ENCODE assay signal across 11 mouse cellular contexts in the genomic region with DNA sequence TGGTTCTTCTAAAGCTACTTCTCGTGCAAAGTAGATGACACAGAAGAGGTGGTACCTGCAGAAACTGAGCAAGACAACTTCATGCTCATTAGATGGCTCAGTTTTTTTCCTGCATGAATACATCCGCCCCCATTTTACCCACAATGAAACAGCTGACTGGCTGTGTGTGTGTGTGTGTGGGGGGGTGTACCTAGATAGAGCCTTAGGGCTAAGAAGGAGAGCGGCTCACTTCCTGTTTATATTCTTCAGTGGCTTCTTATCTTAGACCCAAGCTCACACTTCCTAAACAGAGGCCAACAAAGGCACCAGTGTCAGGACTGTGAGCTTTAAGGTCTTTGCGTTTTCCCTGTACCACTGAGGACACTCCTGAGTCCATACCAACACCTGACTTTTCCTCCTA. TPM values are rescaled to one million over a fixed set of nuclear protein-coding genes. Genes with fewer than 3 reads are reported as not detected.
DNase-seq lines count a peak whose midpoint lies in the region; ATAC-seq lines count a peak whose summit lies in the region.
"Had no signal": no experiment of that assay in that cellular context is flagged by ENCODE, and none has a peak within 500 bp of the region (broad histone marks: within the 10 kb centered on the region; RNA-seq: fewer than 3 reads in every experiment).

No protein-coding gene starts in this region.

- H3K4me3 ChIP-seq in heart, embryonic 14.5 days (ENCODE audit: control insufficient read depth in 1 of 2, insufficient read depth in 1 of 2, low read depth in 1 of 2, low read length in 2 of 2) = no peak overlapping the region
- no peak overlapping the region for H3K4me3 ChIP-seq in heart, embryonic 10.5 days
- peak overlapping the region; percentile 57 for H3K4me3 ChIP-seq in megakaryocyte, embryonic 14.5 days (replicated peaks)
- H3K4me3 ChIP-seq: intestine, embryonic 15.5 days; layer of hippocampus, adult 2 months; limb, embryonic 12.5 days had no signal

- peak; percentile 22; the same call in 1 of the 2 replicates for ATAC-seq in heart, embryonic 14.5 days (ENCODE audit: insufficient number of reproducible peaks, insufficient read depth, low FRiP score, low read depth)
- peak; percentile 31 to 63 for ATAC-seq in hematopoietic stem cell, adult 5-6 weeks (replicated peaks in 1 of 2; ENCODE audit: insufficient read depth in 1 of 2, low FRiP score in 2 of 2, low TSS enrichment in 1 of 2, low read depth in 1 of 2, poor library complexity in 2 of 2, severe bottlenecking in 2 of 2)
- ATAC-seq: intestine, embryonic 15.5 days had no signal

- no peaks in the 10 kb centered on the region for H3K27me3 ChIP-seq in heart, embryonic 14.5 days (ENCODE audit: control insufficient read depth, insufficient read depth, low read length)
- no peaks in the 10 kb centered on the region for H3K27me3 ChIP-seq in heart, embryonic 10.5 days (ENCODE audit: insufficient read depth, poor library complexity, severe bottlenecking)
- peaks cover 2% of the 10 kb centered on the region for H3K27me3 ChIP-seq in megakaryocyte, embryonic 14.5 days (replicated peaks)
- H3K27me3 ChIP-seq: intestine, embryonic 15.5 days; limb, embryonic 12.5 days had no signal

- no peak overlapping the region; a peak in 1 of 4 replicates for H3K27ac ChIP-seq in heart, embryonic 14.5 days (replicated peaks in 1 of 2; ENCODE audit: control insufficient read depth in 1 of 2, insufficient read depth in 1 of 2, low read depth in 2 of 2, low read length in 2 of 2)
- H3K27ac ChIP-seq in heart, embryonic 10.5 days = no peak overlapping the region
- H3K27ac ChIP-seq: intestine, embryonic 15.5 days; layer of hippocampus, adult 2 months; limb, embryonic 12.5 days had no signal

- no peaks in the 10 kb centered on the region for H3K36me3 ChIP-seq in heart, embryonic 14.5 days (ENCODE audit: control insufficient read depth, insufficient read depth, low read length)
- no peaks in the 10 kb centered on the region for H3K36me3 ChIP-seq in heart, embryonic 10.5 days
- no peaks in the 10 kb centered on the region for H3K36me3 ChIP-seq in megakaryocyte, embryonic 14.5 days (replicated peaks; ENCODE audit: low read length)
- H3K36me3 ChIP-seq: intestine, embryonic 15.5 days; limb, embryonic 12.5 days had no signal

- DNase-seq in heart, embryonic 10.5 days (ENCODE audit: low spot score) = no peak
- DNase-seq in thymus, postnatal 14 days = peak; percentile 72
- no peak for DNase-seq in retina, embryonic 14.5 days (ENCODE audit: low spot score)
- DNase-seq in yolk sac, embryonic 10.5 days (ENCODE audit: low spot score) = no peak
- no peak for DNase-seq in adrenal gland, adult 2 months

- H3K9me3 ChIP-seq in heart, embryonic 14.5 days (ENCODE audit: control insufficient read depth, low read length) = no peaks in the 10 kb centered on the region
- H3K9me3 ChIP-seq in heart, embryonic 10.5 days = no peaks in the 10 kb centered on the region
- no peaks in the 10 kb centered on the region for H3K9me3 ChIP-seq in megakaryocyte, embryonic 14.5 days
- H3K9me3 ChIP-seq: intestine, embryonic 15.5 days; limb, embryonic 12.5 days had no signal

- 51% methylated on average over 4 of the region's 4 CpGs for WGBS in heart, embryonic 14.5 days
- 53% methylated on average over 4 of the region's 4 CpGs for WGBS in heart, embryonic 10.5 days

- H3K4me2 ChIP-seq in heart, embryonic 14.5 days (ENCODE audit: low read length) = no peak overlapping the region
- H3K4me2 ChIP-seq: intestine, embryonic 15.5 days; limb, embryonic 12.5 days had no signal

- H3K9ac ChIP-seq in heart, embryonic 14.5 days (ENCODE audit: low read length) = no peak overlapping the region
- H3K9ac ChIP-seq: intestine, embryonic 15.5 days; limb, embryonic 12.5 days had no signal

- H3K4me1 ChIP-seq in heart, embryonic 14.5 days (ENCODE audit: control insufficient read depth in 2 of 2, insufficient read depth in 2 of 2, low read length in 2 of 2) = peaks cover 3 to 6% of the 10 kb centered on the region in 2 experiments; a peak in 3 of 4 replicates
- H3K4me1 ChIP-seq in heart, embryonic 10.5 days = peaks cover 4% of the 10 kb centered on the region; the same call in 1 of the 2 replicates
- peaks cover 64% of the 10 kb centered on the region for H3K4me1 ChIP-seq in megakaryocyte, embryonic 14.5 days
- H3K4me1 ChIP-seq: limb, embryonic 12.5 days had no signal

RNA-seq across cellular contexts. Expression of a gene that starts 4.9 kb away (rescaled TPM):
- polyA plus RNA-seq in heart, embryonic 14.5 days (2014; fragmentation: Nextera tagmentation; extraction: Ambion mirVana) = 211 and 238 TPM in 2 replicates
- 192 and 203 TPM in 2 replicates for polyA plus RNA-seq in heart, embryonic 10.5 days (2016; fragmentation: Nextera tagmentation; extraction: Ambion mirVana)
- 357 and 381 TPM in 2 replicates for total RNA-seq in hematopoietic stem cell, adult 5-6 weeks (2017)
- polyA plus RNA-seq in megakaryocyte, embryonic 14.5 days (2012; ENCODE audit: insufficient read depth, low replicate concordance) = 22.4 and 116 TPM in 2 replicates
- 100 to 1,000 TPM; 173 to 196 TPM for total RNA-seq in adrenal gland, adult 2 months (2021)
- 16.3 and 17.7 TPM in 2 replicates for polyA plus RNA-seq in adrenal gland, adult 2 months (2012; rRNA removed)

RNA-seq across cellular contexts. Expression of a gene that starts 29.7 kb away (rescaled TPM):
- polyA plus RNA-seq in heart, embryonic 14.5 days (2014; fragmentation: Nextera tagmentation; extraction: Ambion mirVana) = 880 and 961 TPM in 2 replicates
- 430 and 549 TPM in 2 replicates for polyA plus RNA-seq in heart, embryonic 10.5 days (2016; fragmentation: Nextera tagmentation; extraction: Ambion mirVana)
- total RNA-seq in hematopoietic stem cell, adult 5-6 weeks (2017) = 49.1 and 66.1 TPM in 2 replicates
- 4.3 and 39.4 TPM in 2 replicates for polyA plus RNA-seq in megakaryocyte, embryonic 14.5 days (2012; ENCODE audit: insufficient read depth, low replicate concordance)
- total RNA-seq in adrenal gland, adult 2 months (2021) = 100 to 1,000 TPM; 210 to 267 TPM
- polyA plus RNA-seq in adrenal gland, adult 2 months (2012; rRNA removed) = 33.0 and 44.4 TPM in 2 replicates
